Mouse (Mus musculus) retina, adult 2 months (tissue): Measurements from ENCODE around the gene Irf2bpl.

Source experiments
- DNase-seq: peaks from one replicate; pipeline ENCODE4 v3.0.0-alpha.2; 2012; ENCODE audit warnings: low read depth, low spot score

The Irf2bpl gene

DNA sequence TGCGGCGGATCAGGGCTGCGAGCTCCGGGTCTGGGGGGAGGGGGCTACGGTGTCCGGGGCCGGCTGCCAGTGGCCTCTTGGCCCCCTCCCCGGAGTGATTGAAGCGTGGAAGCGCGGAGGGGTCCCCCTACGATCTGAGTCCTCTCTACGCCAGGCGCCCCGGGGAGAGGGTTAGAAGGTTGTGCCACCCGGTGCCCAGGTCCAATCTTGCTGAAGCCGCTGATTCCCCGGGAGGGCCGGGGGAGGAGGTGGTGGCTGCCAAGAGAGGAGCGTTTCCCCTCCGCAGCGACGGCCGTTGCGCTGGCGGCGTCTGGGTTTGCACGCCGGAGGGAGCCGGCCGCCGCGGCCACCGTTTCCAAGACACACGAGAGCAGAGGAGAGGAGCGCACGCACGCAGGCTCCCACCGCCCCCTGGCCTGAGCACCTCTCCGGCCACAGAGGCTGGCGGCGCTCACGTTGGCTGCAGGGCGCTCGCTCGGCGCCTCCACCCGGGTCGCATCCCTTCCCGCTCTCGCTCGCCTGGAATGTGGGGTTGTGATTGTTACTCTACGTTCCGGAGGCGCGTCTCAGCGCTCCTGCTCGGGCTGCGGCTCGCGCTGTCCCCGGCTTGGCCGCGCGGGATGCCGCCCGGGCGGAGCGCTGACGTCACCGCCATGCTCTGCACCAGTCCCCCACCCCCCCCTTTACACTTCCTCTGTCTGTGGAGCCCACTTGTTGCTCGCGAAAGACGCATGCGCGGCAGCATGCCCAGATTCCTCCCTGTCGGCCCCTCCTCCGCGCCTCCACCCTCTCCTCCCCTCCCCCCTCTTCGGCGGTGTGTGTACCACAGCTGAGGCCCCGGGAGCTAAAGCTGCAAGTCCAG, at the start of gene Irf2bpl:
Gene Irf2bpl (minus strand): TSS at position 602 of the 862 bp plus-strand sequence.
- peak; percentile 81 for DNase-seq

DNA sequence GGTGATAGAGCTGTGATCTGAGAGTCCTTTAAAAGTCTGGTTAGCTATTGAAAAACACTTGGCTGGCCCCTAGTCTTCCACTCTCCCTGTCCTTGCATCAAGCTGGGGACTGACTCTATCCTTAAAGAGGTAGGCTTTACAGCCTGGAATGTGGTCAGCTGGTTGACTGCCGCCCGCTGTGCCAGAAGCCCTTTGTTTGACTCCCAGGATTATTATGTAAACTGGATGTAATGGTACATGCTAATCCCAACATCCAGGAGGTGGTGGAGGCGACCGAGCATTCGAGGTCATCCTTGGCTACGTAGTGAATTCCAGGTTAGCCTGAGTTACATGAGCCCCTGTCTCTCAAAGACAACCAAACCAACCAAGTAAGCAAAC, 48.0 kb upstream of the Irf2bpl start:
- DNase-seq = no peak

DNA sequence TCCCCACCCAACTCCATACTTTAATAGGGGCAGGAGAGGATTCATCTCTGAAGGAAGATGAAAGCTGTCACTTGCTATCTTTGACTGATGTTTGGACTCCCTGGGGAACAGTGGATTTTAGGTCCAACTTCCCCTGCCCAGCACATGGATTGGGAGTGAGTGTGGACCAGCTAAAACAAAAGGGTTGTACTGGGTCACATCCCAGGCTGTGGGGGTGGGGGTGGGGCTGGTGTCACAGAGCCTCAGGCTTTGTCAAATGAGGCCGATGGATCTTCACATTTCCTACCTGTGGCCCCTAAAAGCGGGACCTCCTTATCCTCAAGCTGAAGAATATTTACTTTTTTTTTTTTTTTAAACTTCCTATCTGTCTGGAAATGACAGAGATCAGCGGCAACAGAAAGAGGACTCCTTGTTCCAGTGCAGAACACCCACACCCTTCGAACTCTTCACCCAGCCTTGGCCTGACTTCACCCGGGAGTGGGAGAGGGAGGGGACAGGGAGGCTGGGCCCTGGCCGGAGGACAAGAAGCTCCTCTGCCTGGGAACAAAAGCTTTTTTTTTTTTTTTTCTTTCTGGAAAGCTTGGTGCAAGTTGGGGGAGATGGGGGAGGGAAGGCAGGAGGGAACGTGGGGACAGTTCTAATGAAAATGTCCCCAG, 47.4 kb upstream of the Irf2bpl start:
- DNase-seq = no peak

DNA sequence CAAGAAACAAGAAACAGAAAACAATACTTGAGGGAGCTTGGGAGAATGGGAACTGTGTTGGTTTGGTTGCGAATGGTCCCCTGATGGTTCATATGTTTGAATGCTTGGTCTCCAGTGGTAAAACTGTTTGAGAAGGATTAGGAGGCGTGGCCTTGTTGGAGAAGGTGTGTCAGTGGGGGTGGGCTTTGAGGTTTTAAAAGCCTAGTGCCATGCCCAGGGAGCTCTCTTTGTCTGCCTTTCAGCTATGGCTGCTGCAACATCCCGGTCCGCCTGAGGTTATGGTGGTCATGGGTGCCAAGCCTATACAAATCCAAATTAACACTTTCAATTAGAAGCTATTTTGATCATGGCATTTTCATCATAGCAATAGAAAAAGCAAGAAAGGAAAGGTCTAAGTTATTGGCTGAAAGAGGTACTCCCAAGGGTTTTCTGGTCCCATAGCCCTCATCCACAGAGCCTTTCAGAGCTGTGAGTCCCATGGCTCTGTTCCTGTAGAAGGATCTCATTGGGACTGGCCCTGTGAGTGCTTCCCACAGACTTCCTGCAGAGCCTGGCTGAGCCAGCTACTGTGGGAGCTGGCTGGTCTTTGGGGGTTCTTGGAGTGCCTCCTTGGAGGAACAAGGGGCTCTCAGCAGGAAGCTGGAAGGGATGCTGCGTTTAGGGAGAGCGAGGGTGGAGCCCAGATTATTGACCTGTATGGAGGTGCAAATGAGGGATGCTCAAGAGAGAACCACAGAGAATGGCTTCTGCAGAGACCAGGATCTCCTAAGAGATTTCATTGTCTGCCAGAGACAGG, 46.5 kb upstream of the Irf2bpl start:
- no peak for DNase-seq

DNA sequence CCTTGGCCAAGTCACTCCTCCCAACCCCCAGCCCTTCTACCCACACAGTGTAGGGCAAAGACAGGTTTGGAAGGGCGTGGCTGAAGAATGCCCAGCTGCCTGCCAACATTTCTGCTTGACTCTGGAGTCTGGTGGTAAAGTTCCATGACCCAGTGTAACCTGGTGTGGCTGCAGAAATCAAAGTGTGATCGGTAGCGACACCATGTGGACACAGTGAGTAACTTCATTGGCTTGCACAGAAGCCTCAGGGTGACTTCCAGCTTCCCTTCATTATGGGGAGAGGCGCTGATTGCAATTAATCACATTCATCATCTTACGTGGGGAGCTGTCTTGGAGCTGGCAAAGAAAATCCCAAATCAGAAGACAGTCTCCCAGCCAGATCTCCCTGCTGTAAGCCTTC, 39.2 kb upstream of the Irf2bpl start:
- no peak for DNase-seq

DNA sequence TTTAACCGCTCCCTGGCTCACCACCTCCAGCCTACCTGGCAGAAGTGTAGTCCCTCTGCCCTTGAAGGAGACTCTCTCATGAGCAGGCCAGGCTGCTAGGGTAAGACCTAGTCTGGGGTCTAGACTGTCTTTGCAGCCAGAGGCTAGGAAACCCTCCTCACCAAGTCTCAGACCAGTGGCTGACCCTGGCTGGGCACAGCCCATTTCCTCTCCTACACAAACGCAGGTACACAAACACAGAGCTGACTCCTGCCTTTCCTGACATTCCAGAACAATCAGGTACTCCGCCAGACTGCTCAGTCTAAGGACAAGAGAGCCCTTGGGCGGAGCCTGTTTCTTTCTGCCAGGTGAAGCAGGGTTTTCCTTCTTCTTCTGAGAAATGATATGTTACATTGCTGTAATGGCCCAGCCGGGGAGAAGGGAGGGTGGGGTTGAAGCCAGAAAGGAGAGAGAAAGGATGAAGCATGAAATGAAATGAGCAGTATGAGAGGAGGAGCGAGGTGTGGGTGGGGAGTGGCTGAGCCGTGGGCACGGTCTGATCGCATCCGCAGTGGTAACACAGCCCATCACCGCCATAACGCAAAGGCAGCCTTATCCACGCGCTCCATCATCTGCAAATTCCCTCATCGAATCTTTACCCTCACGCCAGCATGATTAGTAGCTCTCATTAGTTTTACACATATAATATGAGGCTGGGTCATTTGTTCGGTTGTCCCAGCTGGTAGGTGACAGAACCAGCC, 34.6 kb upstream of the Irf2bpl start:
- no peak for DNase-seq

DNA sequence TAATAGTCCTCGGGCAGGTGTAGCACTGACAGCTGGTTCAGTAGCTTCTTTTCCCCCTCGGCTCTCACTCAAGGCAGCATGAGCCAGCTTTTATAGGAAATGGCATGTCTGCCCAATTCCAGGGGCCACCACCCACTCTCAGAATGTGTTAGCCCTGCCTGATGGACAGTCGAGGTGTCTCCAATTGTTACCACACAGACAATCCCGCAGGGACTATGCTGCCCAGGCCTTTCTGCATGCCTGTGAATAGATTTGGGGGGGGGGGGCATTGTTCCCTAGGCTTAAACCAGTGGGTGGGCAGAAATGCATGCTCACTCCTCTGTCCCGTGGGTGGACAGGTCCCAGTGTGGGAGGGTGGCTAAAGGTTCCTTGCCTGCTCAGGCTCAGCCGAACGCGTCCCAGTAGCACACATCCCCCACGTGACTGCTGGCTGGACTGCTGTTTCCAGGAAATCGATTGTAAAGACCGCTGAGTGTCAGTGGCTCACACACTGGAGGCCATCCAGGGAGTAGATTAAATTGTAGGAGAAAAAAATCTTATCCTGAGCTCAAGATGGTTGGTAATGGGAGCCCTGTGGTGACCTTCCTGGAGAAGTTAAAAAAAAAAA, 33.9 kb upstream of the Irf2bpl start:
- no peak for DNase-seq

DNA sequence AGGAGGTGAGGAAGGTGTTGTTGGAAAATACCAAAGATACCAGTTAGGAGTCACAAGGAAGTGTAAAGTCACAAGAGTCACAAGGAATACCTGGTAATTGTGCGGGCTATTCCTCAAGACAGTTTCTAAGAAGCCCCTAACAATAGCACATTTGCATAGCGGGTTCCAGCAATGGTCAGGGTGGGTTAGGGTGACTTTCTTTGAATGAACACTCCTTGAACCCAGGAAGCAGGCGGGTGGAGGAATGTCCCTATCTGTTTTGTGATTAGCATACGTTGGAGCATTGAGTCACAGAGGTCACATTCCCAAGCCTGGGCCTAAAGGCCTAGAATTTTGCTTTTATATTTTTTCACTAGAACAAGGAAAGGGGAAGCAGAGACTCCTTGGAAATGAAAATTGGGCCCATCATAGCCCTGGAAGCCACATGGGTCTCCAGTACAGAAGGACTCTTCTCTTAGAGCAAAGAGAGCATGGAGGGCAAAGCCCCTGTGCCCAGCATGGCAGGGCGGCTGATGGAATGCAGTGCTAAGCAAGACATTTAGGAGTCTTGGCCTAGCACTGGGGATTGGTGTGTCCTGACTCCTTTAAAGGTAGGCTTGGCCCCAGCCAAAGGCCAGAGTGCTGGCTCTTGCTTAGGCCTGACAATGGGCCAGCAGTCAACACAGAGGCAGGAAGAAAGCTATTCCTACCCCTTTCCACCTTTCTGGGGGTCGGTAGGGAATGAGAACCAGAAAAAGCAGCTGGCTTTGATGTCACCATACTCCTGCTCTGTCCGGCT, 32.4 kb upstream of the Irf2bpl start:
- DNase-seq = no peak

DNA sequence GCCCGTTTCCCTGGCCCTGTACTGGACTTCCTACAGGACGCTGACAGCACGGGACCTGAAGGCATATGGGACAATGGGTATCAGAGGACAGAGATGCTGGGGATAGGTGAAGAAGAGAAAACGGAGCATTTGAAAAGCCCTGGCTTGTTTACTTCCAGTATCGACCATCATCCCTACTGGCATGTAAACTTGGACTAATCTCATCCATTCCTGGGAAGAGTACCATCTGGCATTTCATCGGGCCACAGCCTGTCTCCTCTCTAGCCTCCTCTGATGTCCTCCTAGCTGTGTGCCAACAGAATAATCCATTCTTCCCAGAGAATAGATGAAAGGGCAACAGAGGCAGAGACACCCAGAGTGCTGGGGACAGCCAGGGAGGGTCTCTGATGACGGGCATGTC, 31.0 kb upstream of the Irf2bpl start:
- no peak for DNase-seq

DNA sequence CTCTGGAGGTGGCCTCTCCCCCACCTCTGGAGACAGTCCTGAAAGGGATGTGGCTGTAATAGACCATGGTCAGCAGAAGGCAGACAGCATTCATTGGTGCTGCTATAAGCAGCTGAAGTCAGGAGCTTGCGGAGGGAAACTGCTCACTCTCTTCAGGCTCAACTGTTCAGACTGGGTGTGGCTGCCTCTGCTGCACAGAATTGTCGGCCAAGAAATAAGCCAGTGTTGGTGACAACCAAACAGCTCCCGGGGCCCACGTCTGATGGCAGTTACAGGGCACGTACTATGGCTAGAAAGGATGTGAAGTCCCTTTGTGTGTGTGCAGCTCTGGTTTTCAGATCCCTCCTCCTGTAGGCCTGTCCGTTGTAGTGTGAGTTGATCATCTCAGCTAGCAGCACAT, 30.2 kb upstream of the Irf2bpl start:
- no peak for DNase-seq

DNA sequence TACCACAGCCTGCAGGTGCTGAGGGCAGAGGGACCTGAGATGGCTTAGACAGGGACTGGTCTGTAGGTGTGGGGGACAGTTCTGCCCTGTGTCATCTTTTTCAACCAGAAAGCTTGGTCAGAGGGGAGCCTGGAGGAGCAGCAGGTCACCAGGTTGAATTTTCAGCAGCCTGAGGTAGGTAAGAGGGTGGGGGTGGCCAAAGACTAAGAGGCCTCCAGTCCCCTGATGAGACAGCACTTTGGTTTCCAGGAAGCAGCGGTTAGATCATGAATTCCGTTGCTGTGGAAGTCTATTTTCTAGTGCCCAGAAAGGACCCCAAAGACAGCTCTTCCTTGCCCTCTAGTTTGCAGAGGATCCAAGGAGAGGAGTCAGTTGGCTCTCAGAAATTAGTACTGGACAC, 29.8 kb upstream of the Irf2bpl start:
- DNase-seq = no peak

DNA sequence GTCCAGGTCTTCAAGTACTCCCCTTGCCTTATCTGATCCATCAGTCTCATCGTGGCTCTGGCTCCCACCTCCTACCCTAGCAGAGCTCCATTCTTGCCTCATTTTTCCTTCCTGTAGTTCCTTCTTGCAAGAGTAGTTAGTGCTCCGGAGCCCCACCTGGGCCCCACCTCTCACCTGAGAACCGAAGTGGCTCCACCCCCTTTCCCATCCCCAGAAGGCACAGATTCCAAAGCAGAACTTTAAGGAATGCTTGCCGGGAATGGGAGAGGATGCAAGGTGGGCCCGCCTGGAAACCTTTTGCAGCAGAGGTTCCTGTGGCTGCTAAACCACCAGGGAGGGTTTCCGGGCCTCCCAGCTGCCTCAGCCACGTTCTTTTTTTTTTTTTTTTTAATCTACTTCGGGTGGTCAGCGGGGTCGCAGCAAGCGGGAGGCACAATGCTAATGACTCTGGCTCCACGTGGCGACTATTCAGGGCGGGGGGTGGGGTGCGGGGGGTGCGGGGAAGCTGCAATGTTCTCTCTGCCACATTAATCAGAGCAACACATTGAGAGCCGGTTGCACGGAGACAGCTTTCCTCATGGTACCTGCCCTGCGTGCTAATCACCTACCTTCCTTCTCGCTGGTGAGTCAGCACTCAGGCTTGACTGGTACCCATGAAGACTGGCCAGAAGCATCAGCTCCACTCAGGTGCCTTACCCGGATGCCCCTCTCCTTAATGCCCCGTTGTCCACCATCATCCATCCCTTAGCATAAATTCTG, 27.9 kb upstream of the Irf2bpl start:
- no peak for DNase-seq

DNA sequence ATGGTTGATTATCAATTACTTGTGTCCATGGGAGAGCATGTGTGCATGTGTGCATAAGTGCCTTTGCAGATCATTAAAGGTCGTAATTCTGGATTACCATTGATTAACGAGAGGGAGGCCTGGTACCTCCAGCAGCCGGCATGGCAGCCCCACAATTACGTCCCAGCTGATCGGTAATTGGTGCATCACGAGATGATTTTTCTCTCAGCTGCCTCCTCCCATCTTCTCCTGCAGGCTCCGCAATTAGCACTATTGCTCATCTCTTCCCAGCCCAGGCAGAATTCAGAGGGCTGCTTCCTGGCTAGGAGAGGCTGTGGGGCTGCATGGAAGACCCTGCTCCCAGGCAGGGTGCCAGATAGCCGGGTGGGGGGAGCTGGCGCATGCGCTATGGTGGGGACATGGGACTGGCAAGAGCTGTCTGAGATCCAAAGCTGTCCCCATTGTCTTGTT, 26.9 kb upstream of the Irf2bpl start:
- DNase-seq = no peak

DNA sequence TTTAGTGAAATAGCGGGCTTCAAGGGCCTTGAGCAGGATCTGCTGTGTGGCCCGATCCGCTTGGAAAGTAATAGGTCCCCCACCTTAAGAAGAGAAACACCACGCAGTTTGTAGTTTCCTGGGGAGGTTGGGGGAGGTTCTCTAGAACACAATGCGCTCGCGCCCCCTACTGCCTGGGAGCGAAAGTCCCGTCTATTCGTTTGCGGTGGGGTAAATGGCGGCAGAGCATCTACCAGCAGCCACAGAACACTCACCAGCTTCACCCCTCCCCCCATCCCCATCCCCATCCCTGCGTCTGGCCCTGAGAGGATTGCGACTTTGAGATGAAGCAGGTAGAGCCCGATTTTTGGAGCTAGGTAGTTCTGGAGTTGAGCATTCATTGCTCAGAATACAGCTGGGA, 21.8 kb upstream of the Irf2bpl start:
- DNase-seq = no peak

DNA sequence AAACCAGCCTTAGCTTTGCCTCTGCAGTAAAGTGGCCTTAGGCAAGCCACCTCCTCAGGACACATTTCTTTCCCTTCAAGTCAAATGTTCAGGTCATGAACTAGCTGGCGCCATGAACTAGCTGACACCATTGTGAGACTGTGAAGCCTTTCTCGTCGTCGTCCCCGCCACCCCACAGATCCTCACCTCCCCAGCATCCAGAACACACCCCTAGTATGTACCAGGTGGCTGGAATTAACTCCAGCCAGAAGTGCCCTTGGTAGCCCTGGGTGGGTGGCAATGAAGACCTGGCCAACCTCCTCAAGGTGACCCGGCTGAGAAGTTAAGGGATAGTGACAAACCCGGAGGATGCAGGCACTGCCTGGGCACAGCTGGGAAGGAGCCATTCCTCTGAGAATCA, 21.3 kb upstream of the Irf2bpl start:
- DNase-seq = no peak

DNA sequence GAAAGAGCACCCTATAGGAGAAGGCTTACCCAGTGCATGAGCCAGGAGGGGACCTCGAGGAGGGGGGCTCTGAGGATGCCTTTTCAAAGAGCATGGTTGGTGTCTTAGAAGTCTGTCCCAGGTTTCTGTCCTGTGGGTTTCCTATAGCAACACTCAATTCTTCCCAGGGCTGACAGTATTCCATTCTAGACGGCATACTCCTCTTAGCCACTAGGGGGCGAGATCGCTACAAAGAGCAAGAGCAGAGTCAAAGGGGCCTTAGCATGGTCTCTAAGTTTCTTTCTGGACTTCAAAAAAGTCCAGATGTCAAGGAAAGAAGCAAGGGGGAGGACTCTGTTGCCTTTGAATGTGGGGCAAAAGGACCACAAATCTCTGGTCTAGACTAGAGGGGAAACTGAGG, 20.6 kb upstream of the Irf2bpl start:
- no peak for DNase-seq

DNA sequence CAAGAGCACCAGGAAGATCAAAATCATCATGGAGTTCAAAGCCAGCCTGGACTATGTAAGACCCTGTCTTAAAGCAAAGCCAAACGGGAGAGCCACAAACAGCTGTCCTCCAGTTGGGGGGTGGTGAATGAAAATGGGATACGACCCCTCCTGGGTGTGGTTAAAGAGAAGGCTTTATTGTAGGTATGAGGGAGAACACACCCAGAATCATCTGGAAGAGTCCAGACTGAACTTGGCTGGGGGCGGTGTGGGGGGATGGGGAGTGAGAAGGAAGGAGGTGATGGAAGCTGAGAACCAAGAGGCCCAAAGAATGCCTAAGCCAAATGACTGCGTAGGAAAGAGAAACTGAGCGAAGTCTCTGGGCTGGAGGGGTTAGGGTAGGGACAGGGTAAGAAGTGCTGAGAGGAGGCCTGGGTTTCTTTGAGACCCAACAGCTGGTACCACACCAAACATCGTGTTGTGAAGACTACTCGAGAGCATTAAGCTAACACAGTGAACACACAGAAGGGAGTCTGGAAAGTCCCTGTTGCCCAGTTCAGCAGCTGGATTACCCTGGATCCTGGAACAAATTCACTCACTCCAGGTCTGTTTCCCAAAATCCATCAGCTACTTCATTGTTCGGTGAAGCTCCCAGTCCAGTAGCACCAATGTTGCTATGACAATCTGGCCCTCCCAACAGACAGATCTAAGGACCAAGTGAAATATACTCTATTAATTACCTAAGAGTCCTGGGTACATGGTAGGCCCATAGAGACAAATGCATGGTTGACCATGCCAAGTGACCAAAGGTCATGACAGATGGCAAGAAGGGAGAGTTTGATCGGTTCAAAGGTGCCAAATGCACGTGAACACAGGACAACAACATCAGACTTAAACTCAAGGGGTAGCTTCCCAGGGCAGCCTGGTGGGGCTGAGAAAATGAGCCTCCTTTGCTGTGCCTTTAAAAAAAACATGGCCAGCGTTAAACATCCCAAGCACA, 19.5 kb upstream of the Irf2bpl start:
- DNase-seq = no peak

DNA sequence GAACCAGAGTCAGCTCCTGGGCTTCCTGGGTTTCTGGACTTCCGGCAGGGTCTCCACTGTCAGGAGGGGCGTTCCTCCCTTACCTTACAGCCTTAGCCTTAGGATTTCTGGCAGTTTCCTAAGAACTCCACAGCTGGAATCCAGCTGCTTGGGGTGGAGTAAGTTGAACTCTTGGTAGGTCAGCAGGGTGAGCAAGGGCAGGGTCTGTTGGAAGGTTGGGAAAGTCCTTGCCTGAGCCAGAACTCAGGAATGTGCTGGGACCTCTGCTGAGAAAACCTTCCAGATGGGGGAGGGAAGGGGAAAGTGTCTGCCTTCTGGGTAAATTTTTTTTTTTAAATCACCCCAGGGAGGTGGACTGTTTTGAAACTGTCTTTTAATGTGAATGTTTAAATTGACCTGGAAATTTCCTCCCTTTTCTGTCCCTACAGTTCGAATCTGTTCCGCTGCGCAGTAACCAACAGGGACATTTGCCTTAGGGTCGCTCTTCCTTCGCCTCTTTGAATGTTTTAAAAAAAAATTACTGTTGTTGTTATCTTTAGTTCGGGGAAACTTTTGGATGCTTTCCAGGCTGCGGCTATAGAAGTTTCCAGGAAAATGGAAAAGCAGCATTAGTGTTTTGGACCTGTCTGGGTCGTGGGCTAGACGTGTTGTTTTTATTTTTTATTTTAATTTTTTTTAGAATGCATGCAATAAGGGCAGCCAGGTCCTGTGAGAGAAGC, 15.0 kb upstream of the Irf2bpl start:
- DNase-seq = no peak
